Mouse (Mus musculus): ENCODE data around the gene Prtn3. TPM values are rescaled to one million over a fixed set of nuclear protein-coding genes. Genes with fewer than 3 reads are reported as not detected.

Gene Prtn3
- total RNA-seq, 2 experiments from 2014 or later = 1.1 to 1.4 TPM

DNA sequence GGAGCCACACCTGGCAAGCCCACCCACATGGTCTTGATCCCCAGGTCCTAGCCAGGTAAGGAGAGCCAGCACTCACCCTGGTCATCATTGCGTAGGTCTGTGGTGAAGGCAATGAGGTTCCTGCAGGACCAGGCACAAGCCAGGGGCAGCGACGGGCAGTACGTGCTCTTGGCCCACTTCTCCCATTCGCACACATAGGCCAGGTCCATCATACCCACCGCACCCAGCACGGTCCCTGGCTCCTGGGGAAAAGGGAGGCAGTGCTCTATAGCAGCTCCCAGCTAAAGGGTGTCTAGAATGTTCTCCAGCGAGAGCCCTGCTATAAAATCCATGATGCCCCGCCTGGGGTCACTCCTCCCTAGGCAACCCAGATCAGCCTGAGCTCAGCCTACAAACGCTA lies 33.1 kb downstream of the Prtn3 start:
- DNase-seq (ENCODE audit: extremely low spot score in 1 of 2, low spot score in 1 of 2) = no peak

DNA sequence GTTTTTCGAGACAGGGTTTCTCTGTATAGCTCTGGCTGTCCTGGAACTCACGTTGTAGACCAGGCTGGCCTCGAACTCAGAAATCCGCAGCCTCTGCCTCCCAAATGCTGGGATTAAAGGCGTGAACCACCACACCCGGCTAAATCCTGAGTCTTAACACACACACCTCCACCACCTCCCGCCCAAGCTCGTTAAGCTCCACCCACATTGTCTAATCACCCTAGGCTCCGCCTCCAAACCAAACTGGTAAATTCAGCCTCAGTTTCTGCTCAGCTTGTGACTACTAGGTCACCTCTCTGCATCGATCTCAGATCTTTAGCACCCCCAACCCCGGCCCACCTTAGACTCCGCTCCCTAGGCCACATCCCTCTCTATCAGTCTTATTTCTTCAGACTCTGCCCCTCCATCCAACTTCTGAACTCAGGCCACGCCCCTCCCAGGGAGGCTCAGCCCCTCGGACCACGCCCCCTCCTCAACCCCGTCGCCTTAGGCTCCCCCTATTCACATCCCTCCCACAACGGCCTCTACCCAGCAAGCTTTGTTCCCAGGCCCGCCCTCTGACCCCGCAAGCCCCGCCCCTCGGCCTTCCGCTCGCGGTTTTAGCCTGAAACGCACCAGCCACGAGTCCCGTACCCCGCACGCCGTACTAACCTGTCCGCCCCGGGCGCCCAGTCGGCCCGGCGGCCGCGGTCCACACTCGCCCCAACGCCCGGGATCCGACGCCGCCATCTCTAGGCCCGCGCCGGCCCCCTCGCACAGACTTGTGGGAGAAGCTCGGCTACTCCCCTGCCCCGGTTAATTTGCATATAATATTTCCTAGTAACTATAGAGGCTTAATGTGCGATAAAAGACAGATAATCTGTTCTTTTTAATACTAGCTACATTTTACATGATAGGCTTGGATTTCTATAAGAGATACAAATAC lies 34.2 kb downstream of the Prtn3 start, which contains the start of gene Med16:
Gene Med16, minus strand, starts transcription at position 757 of the 925 bp plus-strand sequence.
- peak; percentile 83 to 97 for DNase-seq (ENCODE audit: extremely low spot score in 1 of 2, low spot score in 1 of 2)

DNA sequence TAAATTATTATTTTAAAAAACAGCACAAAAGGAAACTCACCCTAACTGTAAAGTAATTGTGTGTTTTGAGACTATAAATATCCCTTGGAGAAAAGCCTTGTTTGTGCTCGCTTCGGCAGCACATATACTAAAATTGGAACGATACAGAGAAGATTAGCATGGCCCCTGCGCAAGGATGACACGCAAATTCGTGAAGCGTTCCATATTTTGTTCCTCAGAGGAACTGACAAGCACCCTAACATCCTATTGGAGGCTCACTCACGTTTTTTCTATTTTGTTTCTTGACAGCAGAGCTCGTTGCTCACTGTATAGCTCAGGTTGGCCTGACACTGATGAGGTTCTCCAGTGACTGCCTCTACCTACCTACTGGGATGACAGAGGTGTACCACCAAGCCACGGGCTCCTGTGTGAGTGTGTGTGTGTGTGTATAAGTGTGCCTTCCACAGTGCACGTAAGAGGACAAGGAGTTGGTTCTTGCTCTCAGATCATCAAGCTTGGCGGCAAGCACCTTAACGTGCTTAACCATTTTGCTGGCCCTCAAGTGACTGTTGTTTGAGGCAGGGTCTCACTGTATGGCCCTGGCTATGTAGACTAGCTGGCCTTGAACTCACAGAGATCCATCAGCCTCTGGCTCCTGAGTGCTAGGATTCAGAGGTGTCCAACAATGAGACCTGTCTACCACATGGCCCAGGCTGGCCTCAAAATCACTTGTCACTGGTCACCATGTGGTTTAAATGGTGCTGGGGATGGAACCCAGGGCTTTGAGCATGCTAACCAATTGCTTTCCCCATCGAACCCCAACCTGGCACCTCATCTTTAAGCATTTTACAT lies 35.0 kb downstream of the Prtn3 start:
- DNase-seq (ENCODE audit: extremely low spot score in 1 of 2, low spot score in 1 of 2) = no peak

DNA sequence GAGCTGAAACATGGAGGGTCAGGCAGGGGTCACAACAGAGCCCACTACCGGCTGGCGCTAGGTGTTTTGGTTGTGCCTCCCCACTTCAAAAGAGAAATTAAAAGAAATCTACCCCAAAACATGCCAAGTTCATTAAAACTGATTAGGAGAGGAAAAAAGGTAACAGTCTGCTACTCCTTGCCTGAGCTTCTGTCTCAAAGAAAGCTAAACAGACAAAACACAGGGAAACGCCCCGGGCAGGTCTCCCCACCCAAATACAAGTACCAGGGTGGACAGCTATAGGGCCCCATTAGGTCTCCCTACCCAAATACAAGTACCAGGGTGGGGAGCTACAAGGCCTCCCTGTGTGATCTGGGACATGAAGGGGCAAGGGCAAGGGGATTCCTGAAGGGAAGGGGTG lies 36.3 kb downstream of the Prtn3 start, which contains the start of gene Gm26602:
Gene Gm26602, plus strand, starts transcription at position 301 of the 400 bp plus-strand sequence.
- DNase-seq (ENCODE audit: extremely low spot score in 1 of 2, low spot score in 1 of 2) = no peak

DNA sequence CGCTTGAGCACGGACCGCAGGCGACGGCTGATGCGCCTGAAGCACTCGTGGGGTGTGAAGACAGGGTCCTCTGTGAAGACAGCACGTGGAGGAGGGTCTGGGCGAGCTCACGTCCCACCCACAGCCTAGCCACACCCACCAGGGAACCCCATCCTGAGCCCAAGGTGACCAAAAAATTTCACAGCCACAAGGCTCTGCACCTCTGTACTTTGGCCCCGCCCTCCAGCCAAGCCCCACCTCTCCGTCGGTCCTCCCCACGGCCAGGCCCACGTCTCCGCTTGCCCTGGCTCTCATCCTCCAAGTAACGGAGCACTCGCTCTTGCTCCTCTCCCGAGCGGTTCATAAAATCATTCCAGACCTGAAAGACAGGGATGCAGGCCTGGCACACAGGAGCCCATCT lies 38.1 kb downstream of the Prtn3 start:
- no peak for DNase-seq (ENCODE audit: extremely low spot score in 1 of 2, low spot score in 1 of 2)

DNA sequence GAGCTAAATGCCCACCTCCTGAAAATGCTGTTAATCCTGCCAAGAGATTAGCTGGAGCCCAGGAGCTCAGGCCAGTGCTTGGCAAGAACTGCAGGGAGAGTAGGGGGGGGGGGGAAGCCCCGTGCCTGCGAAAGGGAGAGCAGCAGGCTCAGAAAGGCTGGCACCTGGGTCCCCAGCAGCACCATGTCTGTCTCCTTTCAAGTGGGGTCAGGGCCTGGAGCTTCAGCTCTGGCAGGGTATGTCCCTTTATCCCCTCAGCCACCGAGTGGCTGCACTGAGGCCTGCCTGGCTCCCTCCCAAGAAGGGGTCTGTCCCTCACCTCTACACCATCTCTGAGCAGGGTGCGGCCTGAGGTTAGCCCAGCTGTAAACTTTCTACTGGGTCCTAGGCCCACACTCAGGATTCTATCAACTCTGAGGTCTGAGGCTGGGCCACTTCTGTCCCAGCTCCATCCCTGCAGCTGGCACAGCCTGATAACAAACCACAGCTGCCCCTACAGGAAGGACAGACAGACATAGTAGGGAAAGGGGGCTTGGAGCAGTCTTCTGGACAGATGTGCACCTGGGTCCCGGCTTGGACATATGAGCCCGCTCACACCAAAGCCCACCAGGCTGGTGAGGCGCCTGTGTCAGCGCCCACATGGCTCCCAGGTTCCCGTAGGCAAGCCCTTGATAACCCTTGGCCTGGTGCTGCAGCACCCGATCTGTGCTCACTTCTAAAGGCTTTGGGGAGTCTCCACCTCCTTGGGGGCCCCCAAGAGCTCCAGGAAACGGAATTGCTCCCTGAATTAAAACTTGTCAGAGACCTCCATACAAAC lies 40.1 kb downstream of the Prtn3 start:
- DNase-seq (ENCODE audit: extremely low spot score in 1 of 2, low spot score in 1 of 2) = no peak

DNA sequence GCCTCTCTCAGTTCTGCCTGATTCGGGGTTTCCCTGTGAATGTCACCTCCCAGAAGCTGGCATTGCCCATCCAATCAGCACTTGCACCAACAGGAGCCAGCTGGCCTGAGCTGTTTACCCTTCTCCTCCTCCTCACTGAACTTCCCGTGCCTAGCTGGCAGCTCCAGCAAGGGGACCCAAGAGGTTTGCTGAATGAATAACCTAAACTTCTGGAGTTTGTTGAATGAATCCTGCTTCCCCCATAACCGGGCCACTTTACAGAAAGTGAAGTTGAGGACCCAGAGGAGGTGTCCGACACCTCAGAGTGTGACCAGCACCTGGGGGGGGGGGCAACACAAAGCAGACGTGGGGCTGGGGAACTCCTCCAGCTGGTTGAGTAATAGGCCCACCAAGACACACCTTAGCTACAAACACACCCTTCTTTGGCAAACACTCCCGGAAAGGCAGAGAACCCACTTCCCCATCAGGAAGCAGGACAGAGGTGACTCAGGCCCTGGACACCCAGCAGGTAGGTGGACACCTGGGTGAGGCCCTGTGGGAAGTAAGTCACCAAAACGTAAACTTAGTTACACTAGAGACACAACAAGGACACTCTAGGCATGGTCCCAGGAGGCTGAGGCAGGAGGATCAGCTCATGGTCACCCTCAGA lies 40.8 kb downstream of the Prtn3 start:
- DNase-seq (ENCODE audit: extremely low spot score in 1 of 2, low spot score in 1 of 2) = no peak

DNA sequence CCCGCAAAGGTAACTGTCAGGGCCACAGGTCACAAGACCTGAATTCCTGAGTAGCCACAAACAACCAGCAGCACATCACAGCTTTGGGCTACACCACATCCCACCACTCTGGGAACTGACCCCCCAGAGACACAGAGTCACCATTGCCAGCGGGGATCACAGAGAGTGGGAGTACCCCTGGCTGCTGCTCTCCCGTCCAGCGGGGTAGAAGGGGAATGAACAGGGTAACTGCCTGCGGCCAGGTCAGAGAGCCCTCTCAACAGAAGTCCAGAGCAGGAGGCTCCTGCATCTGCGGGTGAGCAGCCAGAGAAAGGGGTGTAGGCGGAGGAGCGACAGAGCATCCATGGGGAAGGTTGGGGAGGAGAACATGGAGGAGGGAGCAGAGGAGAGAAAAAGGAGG lies 41.8 kb downstream of the Prtn3 start:
- DNase-seq (ENCODE audit: extremely low spot score in 1 of 2, low spot score in 1 of 2) = peak in 1 of 2 experiments; percentile 35

DNA sequence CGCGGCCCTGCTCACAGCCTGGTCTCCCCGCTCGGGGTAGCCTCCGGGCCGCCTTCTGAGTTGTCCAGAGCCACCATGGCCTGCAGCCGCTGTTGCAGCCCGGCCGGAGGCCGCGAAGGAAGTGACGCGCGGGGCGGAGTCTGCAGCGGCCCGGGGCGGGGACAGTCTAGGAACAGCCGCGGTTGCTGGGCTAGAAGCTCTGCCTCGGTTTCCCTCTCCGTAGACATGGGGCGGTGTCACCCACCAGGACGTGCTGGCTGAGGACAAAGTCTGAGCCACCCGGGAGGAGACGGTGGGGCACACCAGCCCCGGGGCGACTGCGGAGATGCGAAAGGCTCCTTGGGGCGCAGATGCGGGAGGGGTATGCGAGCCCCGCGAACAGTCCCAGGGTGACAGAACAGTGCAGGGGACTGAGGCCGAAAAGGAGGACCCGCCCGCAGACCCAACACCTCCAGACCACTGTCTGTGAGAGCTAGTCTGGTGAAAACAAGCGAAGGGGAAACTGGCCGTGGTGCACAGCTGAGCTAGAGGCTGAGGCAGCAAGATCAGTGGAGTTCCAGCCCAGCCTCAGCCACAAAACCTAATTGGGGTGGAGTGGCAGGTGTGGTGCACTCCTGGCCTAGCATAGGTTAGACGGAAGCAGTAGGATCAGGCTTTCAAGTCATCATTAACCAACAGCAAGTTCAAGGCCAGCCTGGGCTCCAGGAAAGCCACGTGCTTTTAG lies 42.7 kb downstream of the Prtn3 start, which contains the start of gene Kiss1r:
Gene Kiss1r, plus strand, starts transcription at position 164 of the 724 bp plus-strand sequence.
- DNase-seq (ENCODE audit: extremely low spot score in 1 of 2, low spot score in 1 of 2) = peak; percentile 76 to 86

DNA sequence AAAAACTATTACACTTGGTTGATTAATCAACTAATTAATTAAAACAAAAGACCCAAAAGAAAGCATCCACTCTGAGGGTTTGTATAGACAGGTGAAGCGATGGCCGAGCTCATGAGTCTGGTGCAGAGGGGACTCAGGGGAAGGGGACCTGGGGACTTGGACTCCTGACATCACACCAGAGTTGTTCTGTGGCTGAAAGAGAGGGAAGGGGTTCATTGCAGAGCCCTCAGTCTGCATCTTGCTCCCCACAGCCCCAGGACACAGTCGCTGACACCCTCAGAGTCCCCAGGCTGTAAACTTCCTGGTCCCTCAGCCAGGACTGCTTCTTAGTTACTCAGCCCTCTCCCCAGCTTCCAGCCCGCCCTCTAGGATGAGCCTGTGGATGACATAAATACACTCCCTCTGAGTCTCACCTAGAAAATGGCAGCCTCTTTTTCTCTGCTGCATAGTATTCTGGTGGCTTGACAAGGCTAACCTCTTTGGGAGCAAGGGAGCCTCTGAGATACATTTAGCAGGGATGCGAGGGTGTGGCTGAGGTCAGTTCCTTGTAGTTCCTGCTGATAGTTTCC lies 43.3 kb downstream of the Prtn3 start:
- no peak for DNase-seq (ENCODE audit: extremely low spot score in 1 of 2, low spot score in 1 of 2)

DNA sequence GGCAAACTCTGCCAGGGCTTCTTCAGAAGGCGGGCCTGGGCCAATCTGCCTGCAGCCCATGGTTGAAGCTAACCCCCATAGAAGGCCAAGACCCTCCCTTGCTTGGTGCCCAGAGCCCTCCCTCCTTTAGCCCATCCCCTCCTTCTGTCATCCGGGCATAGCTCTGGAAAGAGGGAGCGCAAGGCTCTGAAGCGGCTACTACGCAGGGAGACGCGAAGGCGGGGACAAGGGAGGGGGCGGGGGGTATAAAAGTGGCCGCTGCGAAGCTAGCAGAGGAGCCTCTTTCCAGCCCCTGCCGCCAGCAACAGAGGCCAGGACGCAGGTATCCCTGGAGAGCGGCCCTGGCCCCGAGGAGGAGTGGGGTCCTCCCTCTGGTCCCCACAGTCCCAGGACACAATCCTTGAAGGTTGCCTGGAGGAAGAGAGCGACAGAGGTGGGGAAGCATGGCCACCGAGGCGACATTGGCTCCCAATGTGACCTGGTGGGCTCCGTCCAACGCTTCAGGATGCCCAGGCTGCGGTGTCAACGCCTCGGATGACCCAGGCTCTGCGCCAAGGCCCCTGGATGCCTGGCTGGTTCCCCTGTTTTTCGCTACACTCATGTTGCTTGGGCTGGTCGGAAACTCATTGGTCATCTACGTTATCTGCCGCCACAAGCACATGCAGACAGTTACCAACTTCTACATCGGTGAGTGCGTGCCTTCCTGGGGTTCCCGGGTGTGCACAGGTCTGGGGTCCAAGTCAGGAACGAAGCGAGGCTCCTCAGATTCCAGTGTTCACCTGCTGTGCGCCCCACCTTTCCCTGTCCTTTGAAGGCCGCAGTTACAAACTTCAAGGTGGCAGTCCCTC lies 44.2 kb downstream of the Prtn3 start:
- no peak for DNase-seq (ENCODE audit: extremely low spot score in 1 of 2, low spot score in 1 of 2)

DNA sequence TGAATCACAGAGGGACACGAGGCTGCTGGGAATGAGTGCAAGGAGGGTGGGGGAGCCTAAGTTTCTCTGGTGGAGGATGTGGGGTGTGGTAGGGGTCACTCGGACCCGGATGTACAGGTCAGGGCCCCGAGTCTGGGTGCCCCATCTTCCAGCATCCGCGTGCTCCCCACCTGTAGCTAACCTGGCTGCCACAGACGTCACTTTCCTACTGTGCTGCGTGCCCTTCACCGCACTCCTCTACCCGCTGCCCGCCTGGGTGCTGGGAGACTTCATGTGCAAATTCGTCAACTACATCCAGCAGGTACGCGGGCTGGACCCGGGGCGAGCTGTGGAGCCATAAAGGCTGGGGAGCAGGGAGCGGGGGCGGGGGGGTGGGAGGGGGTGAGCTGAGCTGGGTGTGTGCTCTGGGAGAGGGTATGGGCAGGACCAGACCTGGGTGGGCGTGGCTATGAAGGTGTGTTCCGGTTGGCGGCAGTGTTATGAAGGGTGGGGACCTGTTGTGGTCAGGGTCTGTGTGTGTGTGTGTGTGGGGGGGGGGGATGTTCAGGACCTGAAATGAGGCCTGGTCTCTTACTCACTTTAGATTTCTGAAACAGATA lies 45.1 kb downstream of the Prtn3 start:
- DNase-seq (ENCODE audit: extremely low spot score in 1 of 2, low spot score in 1 of 2) = no peak

DNA sequence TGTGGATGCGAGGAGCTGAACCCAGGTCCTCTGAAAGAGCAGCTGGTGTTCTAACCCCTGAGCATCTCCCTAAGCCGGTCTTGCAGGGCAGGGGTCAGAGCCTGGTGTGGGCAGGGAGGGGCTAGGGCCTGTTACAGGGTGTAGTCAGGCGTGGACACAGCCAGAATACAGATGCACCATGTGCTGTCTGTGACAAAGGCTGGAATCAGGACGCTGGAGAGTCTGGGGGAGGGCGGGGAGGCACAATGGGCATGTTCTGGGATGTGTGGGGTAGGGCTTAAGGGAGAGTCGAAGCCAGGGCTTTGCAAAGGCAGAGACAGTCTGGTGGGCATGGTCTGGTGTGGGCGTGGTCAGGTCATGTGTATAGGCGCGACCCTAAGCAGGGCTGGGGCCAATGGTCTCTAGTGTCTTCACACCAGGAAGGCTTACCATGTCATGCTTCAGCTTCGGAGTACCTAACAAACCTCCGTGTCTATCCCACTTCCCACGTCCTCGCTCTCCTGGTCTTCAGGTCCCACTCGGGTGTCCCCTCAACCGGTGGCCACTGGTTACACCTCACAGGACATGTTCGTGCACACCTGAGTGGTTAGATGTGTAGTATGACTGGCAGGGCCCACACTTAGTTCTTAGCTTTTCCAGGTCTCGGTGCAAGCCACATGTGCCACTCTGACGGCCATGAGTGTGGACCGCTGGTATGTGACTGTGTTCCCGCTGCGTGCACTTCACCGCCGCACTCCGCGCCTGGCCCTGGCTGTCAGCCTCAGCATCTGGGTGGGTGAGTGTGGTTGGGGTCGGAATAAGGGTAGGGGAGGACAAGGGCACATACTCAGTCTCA lies 46.0 kb downstream of the Prtn3 start:
- DNase-seq (ENCODE audit: extremely low spot score in 1 of 2, low spot score in 1 of 2) = no peak

DNA sequence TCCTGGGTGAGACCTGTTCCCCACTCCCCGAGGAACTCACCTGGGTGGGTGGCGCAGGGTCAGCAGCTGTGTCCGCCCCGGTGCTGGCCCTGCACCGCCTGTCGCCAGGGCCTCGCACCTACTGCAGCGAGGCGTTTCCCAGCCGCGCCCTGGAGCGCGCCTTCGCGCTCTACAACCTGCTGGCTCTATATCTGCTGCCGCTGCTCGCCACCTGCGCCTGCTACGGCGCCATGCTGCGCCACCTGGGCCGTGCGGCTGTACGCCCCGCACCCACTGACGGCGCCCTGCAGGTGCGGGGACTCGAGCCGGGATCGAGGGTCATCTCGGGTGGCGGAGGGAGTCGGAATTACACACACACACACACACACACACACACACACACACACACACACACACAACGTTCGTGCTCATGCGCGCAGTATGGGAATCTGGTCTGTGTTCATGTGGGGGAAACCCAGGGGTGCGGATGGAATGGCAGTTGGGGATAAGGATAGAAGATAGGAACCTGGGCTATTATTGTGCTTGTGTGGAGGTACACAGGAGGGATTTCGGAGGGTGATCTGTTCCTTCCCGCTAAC lies 46.8 kb downstream of the Prtn3 start, which contains the start of gene R3hdm4:
Gene R3hdm4, minus strand, starts transcription at position 251 of the 578 bp plus-strand sequence.
- DNase-seq (ENCODE audit: extremely low spot score in 1 of 2, low spot score in 1 of 2) = no peak

DNA sequence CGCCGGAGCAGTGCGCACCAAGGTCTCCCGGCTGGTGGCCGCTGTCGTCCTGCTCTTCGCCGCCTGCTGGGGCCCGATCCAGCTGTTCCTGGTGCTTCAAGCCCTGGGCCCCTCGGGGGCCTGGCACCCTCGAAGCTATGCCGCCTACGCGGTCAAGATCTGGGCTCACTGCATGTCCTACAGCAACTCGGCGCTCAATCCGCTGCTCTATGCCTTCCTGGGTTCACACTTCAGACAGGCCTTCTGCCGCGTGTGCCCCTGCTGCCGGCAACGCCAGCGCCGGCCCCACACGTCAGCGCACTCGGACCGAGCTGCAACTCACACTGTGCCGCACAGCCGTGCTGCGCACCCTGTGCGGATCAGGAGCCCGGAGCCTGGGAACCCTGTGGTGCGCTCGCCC lies 47.3 kb downstream of the Prtn3 start:
- DNase-seq (ENCODE audit: extremely low spot score in 1 of 2, low spot score in 1 of 2) = no peak

Data from layer of hippocampus, postnatal 25 days (tissue).